Mouse (Mus musculus) liver, adult 2 months (tissue): ENCODE data around the gene Rangap1. TPM values are rescaled to one million over a fixed set of nuclear protein-coding genes. Genes with fewer than 3 reads are reported as not detected.
"Not testable (repeated sequence)": the region's sequence is repeated elsewhere in the genome, so short reads cannot be mapped to it uniquely, and the experiment has no call there.

ENCODE experiments used
- DNase-seq: peaks from one replicate; pipeline ENCODE4 v3.0.0-alpha.2; 2011; ENCODE audit warnings: low read depth, low spot score; ENCODE audit errors: extremely low read depth
- H3K27ac ChIP-seq: fragments of 200-500 bp; replicated peaks from 2 replicates; pipeline ENCODE4 v1.5.1; 2012; ENCODE audit warnings: low read depth, mild to moderate bottlenecking, control low read depth, inconsistent platforms, low read length; ENCODE audit not compliant: insufficient read depth
- H3K27me3 ChIP-seq: fragments of 200-500 bp; 2 replicates; pipeline ENCODE4 v1.6.1; 2012; ENCODE audit warnings: mild to moderate bottlenecking, moderate library complexity, low read length, inconsistent platforms; ENCODE audit not compliant: control insufficient read depth, insufficient read depth
- H3K36me3 ChIP-seq: fragments of 200-500 bp; 2 replicates; pipeline ENCODE4 v1.6.1; 2012; ENCODE audit warnings: low read length, inconsistent platforms; ENCODE audit not compliant: control insufficient read depth, insufficient read depth
- H3K4me1 ChIP-seq: fragments of 200-500 bp; 2 replicates; pipeline ENCODE4 v1.6.1; 2011; ENCODE audit warnings: low read length; ENCODE audit not compliant: control insufficient read depth, insufficient read depth
- H3K4me3 ChIP-seq: fragments of 200-500 bp; 2 replicates; pipeline ENCODE4 v1.5.1; 2011; ENCODE audit warnings: low read depth, mild to moderate bottlenecking, control low read depth, low read length, moderate library complexity; ENCODE audit not compliant: insufficient read depth
- H3K79me2 ChIP-seq: fragments of 200-500 bp; 2 replicates; pipeline ENCODE4 v1.6.1; 2012; ENCODE audit warnings: inconsistent platforms, mild to moderate bottlenecking, low read length, moderate library complexity; ENCODE audit not compliant: control insufficient read depth, insufficient read depth
- H3K9ac ChIP-seq: fragments of 200-500 bp; 2 replicates; pipeline ENCODE4 v1.6.1; 2012; ENCODE audit warnings: low read depth, mild to moderate bottlenecking, control low read depth, inconsistent platforms, low read length
- CTCF ChIP-seq: fragments of 200-500 bp; IDR thresholded peaks from 2 replicates; pipeline ENCODE4 v1.5.1; 2011; ENCODE audit warnings: low read depth, low read length, control low read depth
- POLR2A ChIP-seq: fragments of 200-500 bp; IDR thresholded peaks from 2 replicates; pipeline ENCODE4 v1.6.1; 2011; ENCODE audit warnings: low read length, control low read depth; ENCODE audit not compliant: insufficient read depth; ENCODE audit errors: extremely low read depth
- WGBS: fragments of 180-500 bp; shearing (Covaris S2); methylation state at CpG from one replicate; pipeline ENCODE4 v1.1.7; 2018; 5-methylcytosine and 5-hydroxymethylcytosine counted together
- polyA plus RNA-seq: library from polyadenylated mRNA; depleted of rRNA; stranded (reverse); fragments of >200 nt; gene quantifications from 2 replicates; pipeline ENCODE4 v1.2.3, GENCODE M21; 2012
- total RNA-seq: library from RNA; depleted of rRNA; stranded (reverse); fragments of >200 nt; gene quantifications from 2 replicates; pipeline ENCODE4 v1.2.3, GENCODE M21; 2014

Gene Rangap1
- total and polyA plus RNA-seq, 2 experiments: 24.8 to 32.8 TPM

GRCm38 (mm10) chr15:81709686-81710085, 35.6 kb downstream of the Rangap1 start:
- DNase-seq: no peak
- TF ChIP-seq CTCF: no peak
- TF ChIP-seq POLR2A: no peak
- Histone ChIP-seq H3K79me2 (no peaks in the 10 kb centered on the region), H3K36me3 (peaks cover 23% of the 10 kb centered on the region; the same call in 1 of the 2 replicates), H3K4me3 (no peak overlapping the region), H3K27ac (no peak overlapping the region), H3K4me1 (no peaks in the 10 kb centered on the region), H3K27me3 (no peaks in the 10 kb centered on the region), H3K9ac (no peak overlapping the region)
- WGBS: 96% methylated on average over 1 of the region's 1 CpGs

- WGBS: 94% methylated on average over 11 of the region's 11 CpGs
- Histone ChIP-seq H3K9ac (no peak overlapping the region), H3K79me2 (no peaks in the 10 kb centered on the region), H3K36me3 (peaks cover 25% of the 10 kb centered on the region; the same call in 1 of the 2 replicates), H3K27me3 (no peaks in the 10 kb centered on the region), H3K4me3 (no peak overlapping the region), H3K4me1 (no peaks in the 10 kb centered on the region), H3K27ac (no peak overlapping the region)
- no peak for DNase-seq
- TF ChIP-seq POLR2A (no peak), CTCF (no peak)
These were observed 36.3 kb downstream of the Rangap1 start for GRCm38 (mm10) chr15:81708991-81709390.

GRCm38 (mm10) chr15:81703094-81703489, 42.2 kb downstream of the Rangap1 start:
- 94% methylated on average over 3 of the region's 3 CpGs for WGBS
- Histone ChIP-seq H3K79me2 (no peaks in the 10 kb centered on the region), H3K36me3 (peaks cover 13% of the 10 kb centered on the region; the same call in 1 of the 2 replicates), H3K4me1 (peaks cover 22% of the 10 kb centered on the region), H3K27me3 (no peaks in the 10 kb centered on the region), H3K27ac (peak overlapping the region; percentile 66; the same call in 1 of the 2 replicates), H3K4me3 (no peak overlapping the region), H3K9ac (no peak overlapping the region)
- DNase-seq: no peak
- no peak for TF ChIP-seq CTCF

- H3K27ac ChIP-seq: peak overlapping the region; percentile 66
- DNase-seq: peak; percentile 71
- peaks cover 22% of the 10 kb centered on the region for H3K4me1 ChIP-seq
- WGBS: 39% methylated on average over 13 of the region's 13 CpGs
- H3K9ac ChIP-seq: no peak overlapping the region
- H3K79me2 ChIP-seq: no peaks in the 10 kb centered on the region
- no peaks in the 10 kb centered on the region for H3K27me3 ChIP-seq
- no peak overlapping the region for H3K4me3 ChIP-seq
- peaks cover 13% of the 10 kb centered on the region; the same call in 1 of the 2 replicates for H3K36me3 ChIP-seq
- TF ChIP-seq POLR2A: no peak
- TF ChIP-seq CTCF: no peak
These were observed 42.8 kb downstream of the Rangap1 start for GRCm38 (mm10) chr15:81702306-81703093.

- not testable (repeated sequence) for H3K9ac ChIP-seq, H3K4me3 ChIP-seq, H3K27ac ChIP-seq, H3K27me3 ChIP-seq, H3K79me2 ChIP-seq, DNase-seq
- H3K36me3 ChIP-seq: peaks cover 13% of the 10 kb centered on the region; the same call in 1 of the 2 replicates
- whole genome bisulfite sequencing: 78% methylated on average over 4 of the region's 4 CpGs
- H3K4me1 ChIP-seq: peaks cover 22% of the 10 kb centered on the region
These were observed 44.0 kb downstream of the Rangap1 start for GRCm38 (mm10) chr15:81701350-81701749.

- Histone ChIP-seq H3K4me1 (peaks cover 22% of the 10 kb centered on the region), H3K27me3 (no peaks in the 10 kb centered on the region), H3K36me3 (peaks cover 9% of the 10 kb centered on the region; the same call in 1 of the 2 replicates), H3K4me3 (no peak overlapping the region), H3K9ac (no peak overlapping the region), H3K27ac (peak overlapping the region; percentile 66), H3K79me2 (no peaks in the 10 kb centered on the region)
- DNase-seq: peak; percentile 84
- TF ChIP-seq POLR2A: no peak
- 17% methylated on average over 8 of the region's 8 CpGs for WGBS
These were observed 44.7 kb downstream of the Rangap1 start for GRCm38 (mm10) chr15:81700601-81701000.
